Mouse (Mus musculus): Measurements from ENCODE around the gene Ptprj.

DNA sequence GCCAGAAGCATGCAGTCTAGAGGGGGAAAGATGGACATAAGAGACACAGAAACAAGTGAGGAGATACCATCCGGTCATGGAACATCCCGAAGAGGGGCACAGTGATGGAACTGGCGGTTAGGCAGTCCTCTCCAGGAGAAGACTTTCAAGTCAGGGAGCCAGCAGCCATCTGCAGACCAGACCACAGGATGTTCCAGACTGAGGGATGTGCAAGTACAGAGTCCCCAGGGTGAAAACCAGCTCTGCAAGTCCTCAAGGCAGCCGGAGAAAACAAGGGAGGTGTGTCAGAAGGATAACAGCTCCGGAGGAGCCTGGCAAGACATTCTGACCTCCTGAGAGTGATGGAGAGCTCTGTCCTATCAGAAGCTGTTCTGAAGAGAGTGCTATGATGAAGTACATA is 40.4 kb upstream of the Ptprj start:
- no peak for TF ChIP-seq CTCF (IDR thresholded peaks at IDR 0.05)
- TF ChIP-seq EP300 (IDR thresholded peaks at IDR 0.05): no peak

All from lung, postnatal 0 days (tissue).